Mouse (Mus musculus) MEL (cell line): Measurements from ENCODE around the gene Naif1.

Source experiments
- BHLHE40 ChIP-seq: IDR thresholded peaks from 2 replicates; pipeline ENCODE4 v1.6.1; 2012; ENCODE audit warnings: low read depth, mild to moderate bottlenecking, inconsistent platforms, low read length, improper control_type of control experiment, borderline replicate concordance
- CTCF ChIP-seq, 3 experiments: IDR thresholded peaks in 2 of 3; conservative IDR thresholded peaks in 1 of 3; 2 replicates each; pipeline ENCODE4 v1.5.1; 2011 to 2012; ENCODE audit warnings: low read length in 3 of 3, low read depth in 2 of 3, mild to moderate bottlenecking in 2 of 3, improper control_type of control experiment in 1 of 3, inconsistent platforms in 1 of 3, mixed read lengths in 1 of 3, moderate library complexity in 1 of 3; ENCODE audit not compliant: control insufficient read depth in 1 of 3, insufficient read depth in 1 of 3, poor library complexity in 1 of 3, severe bottlenecking in 1 of 3
- E2F4 ChIP-seq: IDR thresholded peaks from 2 replicates; pipeline ENCODE4 v1.6.1; 2011; ENCODE audit warnings: low read depth, low read length, improper control_type of control experiment, borderline replicate concordance
- EP300 ChIP-seq, 2 experiments: IDR thresholded peaks; 2 replicates each; pipeline ENCODE4 v1.6.1; 2011; ENCODE audit warnings: improper control_type of control experiment in 2 of 2, low read length in 2 of 2, low read depth in 1 of 2, mild to moderate bottlenecking in 1 of 2
- MAX ChIP-seq: IDR thresholded peaks from 2 replicates; pipeline ENCODE4 v1.6.1; 2011; ENCODE audit warnings: low read length, improper control_type of control experiment
- POLR2A ChIP-seq, 2 experiments: IDR thresholded peaks; 2 replicates each; pipeline ENCODE4 v1.6.1; 2011 to 2012; ENCODE audit warnings: low read length in 2 of 2, mild to moderate bottlenecking in 2 of 2, control low read depth in 1 of 2, improper control_type of control experiment in 1 of 2, low read depth in 1 of 2, moderate library complexity in 1 of 2; ENCODE audit not compliant: control insufficient read depth in 1 of 2, insufficient read depth in 1 of 2, poor library complexity in 1 of 2
- RAD21 ChIP-seq: IDR thresholded peaks from 2 replicates; pipeline ENCODE4 v1.6.1; 2011; ENCODE audit warnings: mild to moderate bottlenecking, low read depth, low read length, improper control_type of control experiment
- SIN3A ChIP-seq: IDR thresholded peaks from 2 replicates; pipeline ENCODE4 v1.6.1; 2012; ENCODE audit warnings: low read length, improper control_type of control experiment, inconsistent platforms
- TCF12 ChIP-seq: IDR thresholded peaks from 2 replicates; pipeline ENCODE4 v1.6.1; 2014; ENCODE audit warnings: low read depth, mild to moderate bottlenecking, inconsistent platforms, low read length, improper control_type of control experiment, moderate library complexity
- ZC3H11A ChIP-seq: IDR thresholded peaks from 2 replicates; pipeline ENCODE4 v1.6.1; 2012; ENCODE audit warnings: low read depth, mild to moderate bottlenecking, inconsistent platforms, low read length, improper control_type of control experiment

DNA sequence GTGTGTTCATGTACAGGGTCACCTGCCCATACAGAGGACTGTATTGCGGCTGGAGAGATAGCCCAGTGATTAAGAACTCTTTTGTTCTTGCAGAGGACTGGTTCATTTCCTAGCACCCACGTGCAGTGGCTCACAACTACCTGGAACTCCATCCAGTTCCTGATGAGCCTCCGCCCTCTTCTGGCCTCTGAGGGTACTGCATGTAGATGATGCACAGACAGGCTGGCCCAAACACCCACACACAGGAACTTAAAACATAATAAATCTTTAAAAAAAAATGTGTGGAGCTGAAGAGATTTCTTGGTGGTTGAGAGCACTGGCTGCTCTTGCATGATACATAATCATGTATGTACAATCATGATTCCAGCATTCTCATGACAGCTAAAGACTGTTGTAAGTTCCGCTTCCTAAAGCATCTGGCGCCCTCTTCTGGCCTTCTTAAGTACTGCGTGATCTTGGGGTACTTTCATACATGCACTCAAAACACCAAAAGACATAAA is 36.9 kb downstream of the Naif1 start:
- no peak for TF ChIP-seq E2F4
- TF ChIP-seq CTCF (IDR thresholded peaks at IDR 0.05 in 2 of 3, conservative IDR thresholded peaks at IDR 0.05 in 1 of 3; ENCODE audit: control insufficient read depth in 1 of 3, insufficient read depth in 1 of 3, low read depth in 2 of 3, low read length in 3 of 3, poor library complexity in 1 of 3, severe bottlenecking in 1 of 3) = peak; percentile 68 to 87 (median 80)
- peak; percentile 52; the same call in 1 of the 2 replicates for TF ChIP-seq BHLHE40
- peak in 1 of 2 experiments; percentile 43; a peak in 1 of 4 replicates for TF ChIP-seq POLR2A (IDR thresholded peaks at IDR 0.05; ENCODE audit: control insufficient read depth in 1 of 2, insufficient read depth in 1 of 2, low read depth in 1 of 2, low read length in 2 of 2, poor library complexity in 1 of 2)
- TF ChIP-seq EP300 (IDR thresholded peaks at IDR 0.05; ENCODE audit: low read depth in 1 of 2, low read length in 2 of 2) = no peak
- TF ChIP-seq MAX = peak; percentile 88
- TF ChIP-seq ZC3H11A = peak; percentile 63
- TF ChIP-seq SIN3A = peak; percentile 85
- no peak for TF ChIP-seq TCF12
- TF ChIP-seq RAD21 = peak; percentile 68
